Mouse (Mus musculus) heart, embryonic 16.5 days (tissue): ENCODE measurements around the gene Kcne3. TPM values are rescaled to one million over a fixed set of nuclear protein-coding genes. Genes with fewer than 3 reads are reported as not detected.

Experiments
- ATAC-seq: fragments of 200-750 bp; cut with Nextera tagmentation; replicated peaks from 2 replicates; pipeline ENCODE4 v1.8.0; 2017; ENCODE audit warnings: moderate number of reproducible peaks; ENCODE audit not compliant: insufficient read depth, low FRiP score; ENCODE audit errors: extremely low read depth
- H3K27ac ChIP-seq: fragments of 300-500 bp; sonication (generic); 2 replicates; pipeline ENCODE4 v1.5.1; 2014; ENCODE audit warnings: mild to moderate bottlenecking, low read length, control low read depth, moderate library complexity
- H3K27me3 ChIP-seq: fragments of 300-500 bp; sonication (generic); 2 replicates; pipeline ENCODE4 v1.6.1; 2014; ENCODE audit warnings: low read length, mixed read lengths; ENCODE audit not compliant: control insufficient read depth, insufficient read depth
- H3K36me3 ChIP-seq: fragments of 300-500 bp; sonication (generic); 2 replicates; pipeline ENCODE4 v1.6.1; 2014; ENCODE audit not compliant: control insufficient read depth, insufficient read depth
- H3K4me1 ChIP-seq: fragments of 300-500 bp; sonication (generic); 2 replicates; pipeline ENCODE4 v1.6.1; 2014; ENCODE audit warnings: low read length, mixed read lengths; ENCODE audit not compliant: control insufficient read depth, insufficient read depth
- H3K4me2 ChIP-seq: fragments of 300-500 bp; sonication (generic); 2 replicates; pipeline ENCODE4 v1.6.1; 2014; ENCODE audit warnings: low read depth, mild to moderate bottlenecking, control low read depth, low read length
- H3K4me3 ChIP-seq: fragments of 300-500 bp; sonication (generic); 2 replicates; pipeline ENCODE4 v1.5.1; 2014; ENCODE audit warnings: mild to moderate bottlenecking, control low read depth, low read length
- H3K9ac ChIP-seq: fragments of 300-500 bp; sonication (generic); 2 replicates; pipeline ENCODE4 v1.6.1; 2014; ENCODE audit warnings: low read length, control low read depth
- H3K9me3 ChIP-seq: fragments of 300-500 bp; sonication (generic); replicated peaks from 2 replicates; pipeline ENCODE4 v1.6.1; 2016; ENCODE audit warnings: low read length; ENCODE audit not compliant: control insufficient read depth
- WGBS: fragments of 180-500 bp; shearing (Covaris S2); extraction: QIAGEN DNeasy Blood & Tissue Kit; methylation state at CpG from one replicate; pipeline ENCODE4 v1.1.7; 2014; 5-methylcytosine and 5-hydroxymethylcytosine counted together
- polyA plus RNA-seq: library from polyadenylated mRNA; unstranded; fragments of >200 nt; fragmentation: Nextera tagmentation; extraction: Ambion mirVana; gene quantifications from 2 replicates; pipeline ENCODE4 v1.2.1, GENCODE M21; 2015

Gene Kcne3
- polyA plus RNA-seq: 9.3 and 9.5 TPM in 2 replicates

DNA sequence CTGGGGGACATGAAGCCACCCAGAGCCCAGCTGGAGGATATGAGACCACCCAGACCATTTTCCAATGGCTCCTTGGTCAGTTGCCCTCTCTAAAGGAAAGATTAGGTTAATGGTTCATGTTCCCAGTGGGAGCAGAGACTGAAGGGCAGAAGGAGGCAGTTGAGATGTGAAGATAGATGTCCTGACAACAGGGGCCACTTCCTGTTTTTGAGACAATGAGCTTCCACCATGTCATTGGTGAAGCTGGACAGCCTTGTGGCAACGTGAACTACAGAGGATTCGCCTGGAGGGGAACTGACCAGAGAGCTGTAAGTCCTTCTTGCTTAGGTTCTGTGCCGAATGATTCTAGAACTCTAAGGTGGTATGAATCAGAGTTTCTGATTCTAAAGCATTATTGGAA, at the start of gene Kcne3:
TSS of gene Kcne3 (plus strand) at position 234 of the 400 bp plus-strand sequence.
- 74% methylated on average over 3 of the region's 3 CpGs for WGBS
- H3K27me3 ChIP-seq: peaks cover 21% of the 10 kb centered on the region

DNA sequence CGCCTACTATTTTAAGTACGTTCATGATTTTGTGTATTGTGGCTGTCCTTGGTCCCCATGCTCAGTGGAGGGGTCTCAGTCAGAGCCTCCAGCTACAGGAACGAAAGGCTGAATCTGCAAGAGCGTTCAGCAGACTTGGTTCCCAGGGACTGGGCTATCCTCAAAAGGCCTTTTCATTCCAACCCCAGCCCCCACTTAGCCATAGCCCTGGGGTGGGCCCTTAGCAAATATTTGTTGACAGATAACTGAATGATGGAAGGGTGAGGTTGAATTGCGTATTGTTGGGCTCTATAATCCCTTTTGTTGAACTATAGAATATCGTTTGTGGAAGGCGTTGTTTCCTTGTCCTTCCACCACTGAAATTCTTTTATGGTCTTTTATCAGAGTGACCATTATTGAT, 49.8 kb upstream of the Kcne3 start:
- 0 out of 2 replicates have a peak, but pooled peaks cover 2% of the 10 kb centered on the region for H3K4me1 ChIP-seq
- no peak overlapping the region for H3K4me3 ChIP-seq
- H3K36me3 ChIP-seq: no peaks in the 10 kb centered on the region
- ATAC-seq: no peak
- no peak overlapping the region for H3K27ac ChIP-seq
- H3K9me3 ChIP-seq: 0 out of 2 replicates have a peak, but pooled peaks cover 2% of the 10 kb centered on the region
- WGBS: 85% methylated on average over 7 of the region's 7 CpGs
- H3K27me3 ChIP-seq: no peaks in the 10 kb centered on the region
- no peak overlapping the region for H3K9ac ChIP-seq
- H3K4me2 ChIP-seq: no peak overlapping the region

More for the DNA sequence above, at the start of gene Kcne3:
- no peak within 1 kb of the TSS for H3K4me2 ChIP-seq
- ATAC-seq: no peak
- no peak within 1 kb of the TSS for H3K9ac ChIP-seq
- no peaks in the 10 kb centered on the region for H3K36me3 ChIP-seq
- H3K9me3 ChIP-seq: no peaks in the 10 kb centered on the region
- H3K4me1 ChIP-seq: peaks cover 9% of the 10 kb centered on the region
- no peak within 1 kb of the TSS for H3K27ac ChIP-seq
- H3K4me3 ChIP-seq: no peak within 1 kb of the TSS

DNA sequence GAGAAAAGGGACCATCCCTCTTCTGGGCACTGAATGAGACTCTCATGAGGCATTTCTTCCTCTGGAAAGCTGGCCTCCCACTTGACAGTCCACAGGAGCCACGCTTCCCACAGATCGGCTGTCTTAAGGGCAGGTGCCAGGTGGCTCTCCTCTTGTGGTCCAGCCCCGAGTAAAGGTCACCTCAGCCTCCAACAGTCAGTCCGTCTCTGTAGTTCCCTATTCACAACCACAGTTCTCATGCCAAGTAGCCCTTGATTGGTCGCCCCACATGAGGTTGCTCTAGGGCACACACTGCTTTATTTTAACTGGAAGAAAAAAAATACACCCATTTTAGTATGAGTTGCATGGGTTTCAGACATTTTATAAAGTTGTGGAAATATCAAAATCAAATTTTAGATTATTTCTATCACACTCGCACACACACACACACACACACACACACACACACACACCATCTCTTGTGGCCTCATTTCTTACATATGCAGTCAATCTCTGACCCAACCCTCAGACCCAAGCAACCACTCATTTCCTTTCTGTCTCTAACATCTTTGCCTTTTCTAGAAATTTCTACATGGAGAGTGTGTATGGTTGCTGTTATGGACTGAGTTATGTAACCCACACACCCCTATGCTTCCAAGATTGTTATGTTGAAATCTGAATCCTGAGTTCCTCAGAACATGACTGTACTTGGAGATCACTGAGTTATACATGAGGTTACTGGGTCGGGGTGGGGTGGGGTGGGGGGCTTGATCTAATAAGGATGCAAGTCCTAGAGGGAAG, 47.9 kb upstream of the Kcne3 start:
- 0 out of 2 replicates have a peak, but pooled peaks cover 2% of the 10 kb centered on the region for H3K9me3 ChIP-seq
- 71% methylated on average over 7 of the region's 7 CpGs for WGBS

DNA sequence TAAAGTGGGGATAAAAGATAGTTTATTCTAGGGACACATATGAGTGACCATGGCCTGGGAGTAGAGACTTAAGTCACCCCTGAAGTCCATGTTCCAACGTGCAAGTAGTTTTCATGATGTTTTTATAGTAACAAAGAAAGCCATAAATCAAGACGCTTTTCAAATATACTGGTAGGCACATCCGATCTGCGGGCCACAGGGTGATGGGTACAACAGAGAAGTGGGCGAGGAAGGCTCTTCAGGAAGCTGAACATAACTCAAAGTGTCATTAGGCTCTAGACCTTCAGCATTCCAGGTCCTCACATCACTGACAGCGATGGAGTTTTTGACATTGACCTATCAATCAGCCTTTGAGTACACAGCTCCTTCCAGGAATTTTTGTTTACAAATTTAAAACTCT, 45.7 kb upstream of the Kcne3 start:
- H3K9me3 ChIP-seq: 0 out of 2 replicates have a peak, but pooled peaks cover 2% of the 10 kb centered on the region
- 58% methylated on average over 6 of the region's 6 CpGs for WGBS
- H3K9ac ChIP-seq: no peak overlapping the region
- no peak overlapping the region for H3K27ac ChIP-seq
- H3K4me3 ChIP-seq: no peak overlapping the region
- no peaks in the 10 kb centered on the region for H3K36me3 ChIP-seq
- no peaks in the 10 kb centered on the region for H3K27me3 ChIP-seq
- no peaks in the 10 kb centered on the region for H3K4me1 ChIP-seq
- ATAC-seq: no peak
- H3K4me2 ChIP-seq: no peak overlapping the region

More for the DNA sequence above, 47.9 kb upstream of the Kcne3 start:
- H3K4me3 ChIP-seq: no peak overlapping the region
- no peak overlapping the region for H3K27ac ChIP-seq
- H3K36me3 ChIP-seq: no peaks in the 10 kb centered on the region
- H3K4me2 ChIP-seq: no peak overlapping the region
- no peaks in the 10 kb centered on the region for H3K4me1 ChIP-seq
- no peak overlapping the region for H3K9ac ChIP-seq
- H3K27me3 ChIP-seq: no peaks in the 10 kb centered on the region
- no peak for ATAC-seq

DNA sequence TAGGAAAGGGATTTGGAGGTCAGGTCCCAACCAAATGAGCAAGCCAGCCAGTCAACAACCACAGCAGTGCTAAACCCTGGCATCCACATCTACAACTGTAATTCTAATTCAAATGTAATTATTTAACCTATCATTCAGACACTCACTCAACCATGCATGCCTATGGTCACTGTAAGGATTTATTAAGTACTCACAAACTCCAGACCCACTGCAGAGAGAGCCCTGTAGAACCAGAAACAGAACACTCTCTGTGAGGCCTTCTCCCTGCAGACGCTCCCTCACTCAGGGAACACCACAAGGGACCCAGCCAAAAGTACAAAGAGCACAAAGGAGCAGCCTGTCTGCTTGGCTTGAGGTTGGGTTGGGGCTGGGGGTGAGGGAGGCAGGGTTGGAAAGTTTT, 43.9 kb upstream of the Kcne3 start:
- Histone ChIP-seq H3K36me3 (no peaks in the 10 kb centered on the region), H3K9me3 (no peaks in the 10 kb centered on the region), H3K9ac (no peak overlapping the region), H3K27ac (no peak overlapping the region), H3K4me3 (no peak overlapping the region), H3K27me3 (no peaks in the 10 kb centered on the region), H3K4me2 (no peak overlapping the region), H3K4me1 (no peaks in the 10 kb centered on the region)
- ATAC-seq: no peak
- 68% methylated on average over 1 of the region's 1 CpGs for WGBS

DNA sequence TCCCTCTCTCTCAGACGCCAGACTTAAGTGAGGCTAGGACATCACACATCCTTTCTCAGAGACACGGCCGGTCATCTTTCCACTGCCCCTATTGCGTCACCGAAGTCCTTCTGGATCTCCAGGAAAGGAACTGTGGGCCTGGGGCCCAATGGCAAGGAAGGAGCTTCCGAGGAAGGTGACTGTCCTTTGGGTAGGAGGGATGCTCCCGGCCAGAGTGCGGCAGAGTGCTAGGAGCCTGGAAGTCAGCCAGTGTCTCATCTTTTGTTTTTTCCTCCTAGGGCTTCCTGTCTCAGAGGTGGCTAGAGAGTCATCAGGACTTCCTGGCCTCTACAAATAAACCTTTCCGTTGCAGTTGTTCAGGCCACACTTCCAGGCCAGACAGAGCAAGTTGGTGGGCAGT, 39.3 kb upstream of the Kcne3 start:
- no peaks in the 10 kb centered on the region for H3K4me1 ChIP-seq
- H3K9me3 ChIP-seq: no peaks in the 10 kb centered on the region
- no peak overlapping the region for H3K27ac ChIP-seq
- H3K27me3 ChIP-seq: no peaks in the 10 kb centered on the region
- H3K4me2 ChIP-seq: no peak overlapping the region
- no peaks in the 10 kb centered on the region for H3K36me3 ChIP-seq
- 55% methylated on average over 9 of the region's 9 CpGs for WGBS
- no peak overlapping the region for H3K4me3 ChIP-seq
- ATAC-seq: no peak
- H3K9ac ChIP-seq: no peak overlapping the region

DNA sequence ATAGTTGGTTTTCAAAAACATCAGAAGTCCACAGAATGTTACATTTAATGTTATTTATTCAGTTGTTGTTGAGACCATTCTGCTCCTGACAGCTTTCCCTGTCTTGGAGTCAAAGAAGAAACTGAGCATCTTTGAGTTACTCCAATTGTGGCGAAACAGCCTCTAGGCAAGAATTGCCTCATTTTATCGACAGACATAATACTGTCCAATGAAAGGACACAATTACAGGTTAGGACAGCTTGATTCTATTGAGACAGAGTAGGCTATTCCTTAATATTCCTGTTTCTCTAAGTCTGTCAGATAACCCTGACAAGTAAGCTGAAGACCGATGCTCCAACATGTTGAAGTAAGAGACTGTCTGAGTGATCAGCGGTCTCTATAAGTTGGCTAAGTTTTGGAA, 38.2 kb upstream of the Kcne3 start:
- no peak for ATAC-seq
- H3K4me1 ChIP-seq: no peaks in the 10 kb centered on the region
- H3K27me3 ChIP-seq: no peaks in the 10 kb centered on the region
- no peak overlapping the region for H3K27ac ChIP-seq
- no peaks in the 10 kb centered on the region for H3K9me3 ChIP-seq
- no peaks in the 10 kb centered on the region for H3K36me3 ChIP-seq
- H3K9ac ChIP-seq: no peak overlapping the region
- 92% methylated on average over 4 of the region's 4 CpGs for WGBS
- H3K4me2 ChIP-seq: no peak overlapping the region
- H3K4me3 ChIP-seq: no peak overlapping the region

DNA sequence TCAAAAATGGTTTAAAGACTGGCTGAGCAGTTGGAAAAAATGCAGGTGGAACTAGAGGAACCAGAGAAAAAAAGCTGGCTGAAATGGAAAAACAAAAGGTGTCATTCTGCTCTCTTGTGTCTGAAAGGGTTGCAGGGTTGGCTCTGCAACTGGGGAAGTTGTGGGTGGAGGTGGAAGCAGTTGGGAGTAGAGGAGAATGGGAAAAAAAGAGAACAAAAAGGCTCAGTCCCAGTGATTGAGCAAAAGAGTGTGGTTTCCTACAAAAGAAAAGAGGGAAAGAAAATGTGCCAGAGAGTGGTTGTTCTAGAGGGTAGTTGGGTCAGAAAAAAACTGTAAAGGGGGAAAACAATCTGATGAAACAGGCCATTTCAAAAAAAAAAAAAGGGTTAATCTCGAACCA, 35.7 kb upstream of the Kcne3 start:
- ATAC-seq: no peak
- Histone ChIP-seq H3K9ac (no peak overlapping the region), H3K36me3 (no peaks in the 10 kb centered on the region), H3K27me3 (no peaks in the 10 kb centered on the region), H3K4me1 (no peaks in the 10 kb centered on the region), H3K4me2 (no peak overlapping the region), H3K4me3 (no peak overlapping the region), H3K27ac (no peak overlapping the region), H3K9me3 (no peaks in the 10 kb centered on the region)
- WGBS: 65% methylated on average over 1 of the region's 1 CpGs

DNA sequence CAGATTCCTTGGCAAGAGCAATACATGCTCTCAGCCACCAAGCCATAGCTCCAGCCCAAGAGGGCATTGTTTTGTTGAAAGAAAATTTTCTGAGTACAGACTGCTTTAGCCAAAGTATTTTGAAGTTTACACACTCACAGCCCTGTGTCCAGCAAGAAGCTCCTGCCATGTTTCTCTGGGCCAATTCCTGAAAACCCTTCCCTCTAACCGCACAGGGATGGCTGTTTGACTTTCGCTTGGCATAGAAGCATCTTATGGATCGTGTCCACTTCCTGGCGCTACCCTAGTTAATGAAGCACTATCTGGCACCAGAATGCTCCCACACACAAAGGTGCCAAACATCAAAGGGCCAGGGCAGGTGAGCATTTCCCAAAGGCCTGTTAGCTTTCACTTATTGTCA, 27.7 kb upstream of the Kcne3 start:
- H3K27me3 ChIP-seq: no peaks in the 10 kb centered on the region
- no peak overlapping the region for H3K27ac ChIP-seq
- H3K4me3 ChIP-seq: no peak overlapping the region
- no peaks in the 10 kb centered on the region for H3K36me3 ChIP-seq
- no peaks in the 10 kb centered on the region for H3K9me3 ChIP-seq
- WGBS: 77% methylated on average over 4 of the region's 4 CpGs
- H3K4me1 ChIP-seq: no peaks in the 10 kb centered on the region
- no peak for ATAC-seq
- no peak overlapping the region for H3K4me2 ChIP-seq
- no peak overlapping the region for H3K9ac ChIP-seq
